Mouse (Mus musculus) G1E (cell line): ENCODE measurements around the gene Ankrd39.

Source experiments
- CTCF ChIP-seq: IDR thresholded peaks from 2 replicates; pipeline ENCODE4 v1.5.1; 2012; ENCODE audit warnings: low read depth, low read length, inconsistent platforms, mixed read lengths
- GATA1 ChIP-seq: IDR thresholded peaks from 2 replicates; pipeline ENCODE4 v1.6.1; 2012; ENCODE audit warnings: borderline replicate concordance, low read length, inconsistent platforms, mixed read lengths
- POLR2AphosphoS5 ChIP-seq: IDR thresholded peaks from 2 replicates; pipeline ENCODE4 v1.6.1; 2012; ENCODE audit warnings: low read depth, low read length, inconsistent platforms; ENCODE audit not compliant: insufficient replicate concordance
- TAL1 ChIP-seq: conservative IDR thresholded peaks from 2 replicates; pipeline ENCODE4 v1.6.1; 2012; ENCODE audit warnings: low read depth, low read length, inconsistent platforms, mixed read lengths

GRCm38 (mm10) chr1:36576991-36577675 lies 29.9 kb upstream of the Ankrd39 start:
- TF ChIP-seq CTCF (no peak), GATA1 (no peak), TAL1 (no peak), POLR2AphosphoS5 (no peak)
